Mouse (Mus musculus) limb, embryonic 15.5 days (tissue): ENCODE measurements at regions not wholly inside any gene's neighbourhood (a gene's known extent, or its start where the extent isn't known, plus 50 kb on each side); places are given as distances from the start of the nearest gene placed in this dataset.

Source experiments
- ATAC-seq: fragments of 200-750 bp; cut with Nextera tagmentation; 2 replicates; pipeline ENCODE4 v1.8.0; 2017; ENCODE audit warnings: low read depth, moderate TSS enrichment; ENCODE audit not compliant: insufficient number of reproducible peaks, low FRiP score, low TSS enrichment
- H3K27ac ChIP-seq: fragments of 300-500 bp; sonication (generic); 2 replicates; pipeline ENCODE4 v1.5.1; 2015; ENCODE audit warnings: moderate library complexity, mild to moderate bottlenecking, inconsistent platforms
- H3K27me3 ChIP-seq: fragments of 300-500 bp; sonication (generic); 2 replicates; pipeline ENCODE4 v1.6.1; 2015; ENCODE audit warnings: inconsistent platforms
- H3K36me3 ChIP-seq: fragments of 300-500 bp; sonication (generic); 2 replicates; pipeline ENCODE4 v1.6.1; 2015; ENCODE audit warnings: inconsistent platforms
- H3K4me1 ChIP-seq: fragments of 300-500 bp; sonication (generic); 2 replicates; pipeline ENCODE4 v1.6.1; 2015; ENCODE audit warnings: inconsistent platforms
- H3K4me2 ChIP-seq: fragments of 300-500 bp; sonication (generic); 2 replicates; pipeline ENCODE4 v1.6.1; 2015; ENCODE audit warnings: mild to moderate bottlenecking, inconsistent platforms
- H3K4me3 ChIP-seq: fragments of 300-500 bp; sonication (generic); 2 replicates; pipeline ENCODE4 v1.5.1; 2015; ENCODE audit warnings: mild to moderate bottlenecking, inconsistent platforms
- H3K9ac ChIP-seq: fragments of 300-500 bp; sonication (generic); 2 replicates; pipeline ENCODE4 v1.6.1; 2015; ENCODE audit warnings: inconsistent platforms
- H3K9me3 ChIP-seq: fragments of 300-500 bp; sonication (generic); 2 replicates; pipeline ENCODE4 v1.6.1; 2016; ENCODE audit warnings: inconsistent platforms
- WGBS: fragments of 180-500 bp; shearing (Covaris S2); methylation state at CpG from one replicate; pipeline ENCODE4 v1.1.7; 2015; 5-methylcytosine and 5-hydroxymethylcytosine counted together

DNA sequence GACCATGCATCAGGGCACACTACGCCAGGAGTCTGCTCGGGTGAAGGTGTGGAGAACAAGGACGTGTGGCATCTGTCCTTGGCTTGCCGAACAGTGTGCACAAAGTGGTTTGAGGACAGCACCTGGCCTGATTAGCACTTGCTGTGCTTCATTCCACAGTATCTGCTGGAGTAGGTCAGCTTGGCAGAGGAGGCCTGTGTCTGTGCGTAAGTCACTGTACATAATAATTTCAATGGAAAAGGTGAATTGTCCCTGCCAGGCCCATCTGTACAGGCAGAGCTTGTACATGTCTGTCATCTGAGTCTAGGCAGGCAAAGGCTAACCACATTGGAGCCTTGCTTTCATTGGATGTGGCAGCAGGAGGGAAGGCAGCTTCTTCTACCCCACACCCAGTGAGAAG lies 979.5 kb upstream of the Car8 start:
- Histone ChIP-seq H3K4me3 (no peak overlapping the region), H3K36me3 (no peaks in the 10 kb centered on the region), H3K27ac (no peak overlapping the region), H3K4me2 (no peak overlapping the region), H3K4me1 (no peaks in the 10 kb centered on the region), H3K27me3 (no peaks in the 10 kb centered on the region), H3K9me3 (no peaks in the 10 kb centered on the region), H3K9ac (no peak overlapping the region)
- ATAC-seq = no peak
- WGBS = 83% methylated on average over 5 of the region's 5 CpGs

DNA sequence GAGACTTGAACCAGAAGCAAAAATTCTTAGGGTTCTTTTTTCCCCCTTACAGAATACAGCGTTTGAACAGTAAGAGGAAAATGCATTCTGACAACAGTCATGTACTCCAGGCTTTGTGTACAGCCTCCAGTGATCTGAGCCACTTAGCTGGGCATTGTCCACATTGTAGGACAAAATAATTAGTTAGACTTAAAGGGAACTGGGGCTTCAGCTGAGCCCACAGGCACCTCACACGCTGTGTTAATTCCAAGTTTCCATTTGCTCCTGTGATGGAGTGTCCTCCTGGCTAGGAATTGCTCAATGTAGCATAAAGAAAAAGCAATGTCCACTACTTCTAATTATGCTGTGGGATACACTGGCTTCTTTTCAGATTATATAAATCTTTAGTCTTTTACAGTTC lies 969.8 kb upstream of the Car8 start:
- Histone ChIP-seq H3K4me2 (no peak overlapping the region), H3K4me3 (no peak overlapping the region), H3K9me3 (no peaks in the 10 kb centered on the region), H3K27me3 (no peaks in the 10 kb centered on the region), H3K4me1 (no peaks in the 10 kb centered on the region), H3K9ac (no peak overlapping the region), H3K36me3 (no peaks in the 10 kb centered on the region), H3K27ac (no peak overlapping the region)
- ATAC-seq = no peak
- WGBS = 73% methylated on average over 2 of the region's 2 CpGs

DNA sequence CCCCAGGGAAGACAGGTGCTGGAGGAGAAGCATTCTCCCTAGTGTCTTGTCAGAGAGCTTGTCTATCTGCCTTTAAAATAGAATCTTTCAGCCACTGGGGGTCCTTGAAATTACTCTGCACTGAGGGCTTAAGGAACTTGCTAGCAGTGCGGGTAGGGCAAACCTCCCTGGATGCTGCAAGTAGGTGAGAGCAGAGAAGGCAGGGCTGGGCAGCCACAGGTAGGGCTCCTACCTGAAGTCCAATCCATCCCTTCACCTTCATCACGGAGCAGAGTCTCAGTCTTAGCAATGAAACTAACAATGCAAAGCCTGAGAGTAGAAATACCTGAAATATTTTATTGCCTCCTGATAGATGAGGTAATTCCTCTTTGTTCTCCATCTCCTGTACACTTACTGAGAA lies 961.2 kb upstream of the Car8 start:
- no peaks in the 10 kb centered on the region for H3K9me3 ChIP-seq
- ATAC-seq = no peak
- H3K9ac ChIP-seq = no peak overlapping the region
- H3K27ac ChIP-seq = no peak overlapping the region
- no peak overlapping the region for H3K4me3 ChIP-seq
- WGBS = 56% methylated on average over 2 of the region's 2 CpGs
- H3K27me3 ChIP-seq = no peaks in the 10 kb centered on the region
- no peak overlapping the region for H3K4me2 ChIP-seq
- no peaks in the 10 kb centered on the region for H3K36me3 ChIP-seq
- H3K4me1 ChIP-seq = no peaks in the 10 kb centered on the region

- no peak overlapping the region for H3K4me3 ChIP-seq
- no peak for ATAC-seq
- no peaks in the 10 kb centered on the region for H3K4me1 ChIP-seq
- 60% methylated on average over 4 of the region's 4 CpGs for WGBS
- no peaks in the 10 kb centered on the region for H3K36me3 ChIP-seq
- H3K9ac ChIP-seq = no peak overlapping the region
- H3K27me3 ChIP-seq = no peaks in the 10 kb centered on the region
- no peaks in the 10 kb centered on the region for H3K9me3 ChIP-seq
- H3K27ac ChIP-seq = no peak overlapping the region
- no peak overlapping the region for H3K4me2 ChIP-seq
Measured at GRCm38 (mm10) chr4:9196435-9196834, 957.6 kb upstream of the Car8 start.

DNA sequence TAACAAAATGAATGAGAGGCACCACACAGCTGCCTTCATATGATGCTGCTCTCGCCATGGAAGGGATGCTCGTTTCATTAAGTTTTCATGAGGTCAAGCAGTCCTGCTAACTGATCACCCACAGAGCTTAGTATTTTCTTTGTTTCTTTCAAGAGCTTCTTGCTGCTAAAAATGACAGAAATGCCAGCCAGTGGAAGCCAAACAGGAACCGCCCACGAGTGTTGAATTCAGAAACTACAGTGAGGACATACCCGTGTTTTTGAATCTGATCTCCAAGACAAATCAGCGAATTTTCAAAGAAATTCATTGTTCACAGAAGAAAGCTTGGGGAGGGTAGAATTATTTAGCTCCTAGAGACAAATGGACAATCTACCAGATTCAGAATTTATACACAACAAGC lies 954.3 kb upstream of the Car8 start:
- H3K9me3 ChIP-seq = no peaks in the 10 kb centered on the region
- no peaks in the 10 kb centered on the region for H3K36me3 ChIP-seq
- H3K9ac ChIP-seq = no peak overlapping the region
- ATAC-seq = no peak
- H3K4me3 ChIP-seq = no peak overlapping the region
- H3K4me1 ChIP-seq = no peaks in the 10 kb centered on the region
- no peak overlapping the region for H3K4me2 ChIP-seq
- H3K27ac ChIP-seq = no peak overlapping the region
- H3K27me3 ChIP-seq = no peaks in the 10 kb centered on the region
- WGBS = 66% methylated on average over 6 of the region's 6 CpGs

- H3K9ac ChIP-seq = no peak overlapping the region
- 35% methylated on average over 14 of the region's 14 CpGs for WGBS
- H3K27ac ChIP-seq = no peak overlapping the region
- H3K27me3 ChIP-seq = no peaks in the 10 kb centered on the region
- H3K36me3 ChIP-seq = no peaks in the 10 kb centered on the region
- peaks cover 7% of the 10 kb centered on the region; the same call in 1 of the 2 replicates for H3K4me1 ChIP-seq
- no peak overlapping the region for H3K4me3 ChIP-seq
- H3K4me2 ChIP-seq = peak overlapping the region; percentile 28; the same call in 1 of the 2 replicates
- ATAC-seq = no peak
- H3K9me3 ChIP-seq = no peaks in the 10 kb centered on the region
Measured at GRCm38 (mm10) chr4:9185156-9185875, 946.5 kb upstream of the Car8 start.

- Histone ChIP-seq H3K27ac (no peak overlapping the region), H3K27me3 (no peaks in the 10 kb centered on the region), H3K9ac (no peak overlapping the region), H3K4me3 (no peak overlapping the region), H3K4me1 (peaks cover 7% of the 10 kb centered on the region; the same call in 1 of the 2 replicates), H3K4me2 (peak overlapping the region; percentile 28), H3K36me3 (no peaks in the 10 kb centered on the region), H3K9me3 (no peaks in the 10 kb centered on the region)
- 3% methylated on average over 12 of the region's 12 CpGs for WGBS
- ATAC-seq = no peak
Measured at GRCm38 (mm10) chr4:9184451-9185121, 945.7 kb upstream of the Car8 start.

DNA sequence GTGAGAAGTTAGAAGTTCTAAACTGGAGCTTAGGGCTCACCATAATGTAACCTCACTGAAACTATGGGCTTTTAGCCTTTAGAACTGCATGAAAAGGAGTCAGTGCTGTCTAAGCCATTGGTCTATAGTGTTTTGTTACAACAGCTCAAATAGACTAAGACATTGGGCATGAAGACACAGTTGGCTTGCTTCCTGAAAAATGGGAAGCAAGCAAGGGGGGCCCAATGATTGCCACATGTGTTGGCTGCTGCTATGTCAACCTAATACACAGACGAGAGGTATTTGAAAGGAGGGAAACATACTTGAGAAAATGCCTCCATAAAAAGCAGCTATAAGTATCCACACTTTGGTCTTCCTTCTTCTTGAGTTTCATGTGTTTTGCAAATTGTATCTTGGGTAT lies 935.5 kb upstream of the Car8 start:
- Histone ChIP-seq H3K4me2 (no peak overlapping the region), H3K9me3 (no peaks in the 10 kb centered on the region), H3K27ac (no peak overlapping the region), H3K36me3 (no peaks in the 10 kb centered on the region), H3K9ac (no peak overlapping the region), H3K27me3 (no peaks in the 10 kb centered on the region), H3K4me1 (no peaks in the 10 kb centered on the region), H3K4me3 (no peak overlapping the region)
- WGBS = 29% methylated on average over 1 of the region's 1 CpGs
- ATAC-seq = no peak

DNA sequence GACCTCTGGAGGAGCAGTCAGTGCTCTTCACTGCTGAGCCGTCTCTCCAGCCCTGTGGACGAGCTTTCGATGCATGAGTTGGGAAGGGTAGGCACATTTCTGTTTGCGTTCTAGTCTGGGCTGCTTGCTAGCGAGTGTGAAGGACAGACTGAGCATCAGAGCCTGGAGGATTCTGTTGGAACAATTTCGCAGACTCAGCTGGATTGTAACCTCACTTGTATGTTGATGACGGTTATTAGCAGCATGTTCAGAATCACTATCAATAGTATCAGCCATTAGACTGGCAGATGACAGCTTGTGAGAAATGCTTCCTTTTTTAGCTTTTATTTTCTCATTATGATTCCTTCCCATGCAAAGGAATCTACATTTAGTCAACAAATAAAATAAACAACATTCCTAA lies 923.5 kb upstream of the Car8 start:
- no peak overlapping the region for H3K4me3 ChIP-seq
- H3K27me3 ChIP-seq = no peaks in the 10 kb centered on the region
- H3K27ac ChIP-seq = no peak overlapping the region
- no peak for ATAC-seq
- H3K9me3 ChIP-seq = no peaks in the 10 kb centered on the region
- H3K36me3 ChIP-seq = no peaks in the 10 kb centered on the region
- H3K9ac ChIP-seq = no peak overlapping the region
- WGBS = 85% methylated on average over 7 of the region's 7 CpGs
- no peak overlapping the region for H3K4me2 ChIP-seq
- no peaks in the 10 kb centered on the region for H3K4me1 ChIP-seq

DNA sequence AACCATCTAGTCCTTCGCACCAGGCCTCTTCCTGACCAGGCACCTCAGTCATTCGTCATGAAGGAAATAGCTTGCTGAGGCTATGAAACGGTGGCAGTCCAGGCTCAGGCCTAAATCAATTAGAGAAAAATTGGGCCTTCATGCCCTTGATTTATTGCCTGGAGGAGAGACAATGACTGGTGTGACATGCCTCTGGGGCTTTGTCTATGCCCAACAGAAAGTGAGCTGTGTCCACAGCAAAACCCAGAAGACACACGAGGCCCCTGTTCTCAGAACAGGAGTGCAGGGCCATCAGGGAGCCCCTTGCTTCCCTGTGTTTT lies 922.9 kb upstream of the Car8 start:
- Histone ChIP-seq H3K27me3 (no peaks in the 10 kb centered on the region), H3K27ac (no peak overlapping the region), H3K36me3 (no peaks in the 10 kb centered on the region), H3K9ac (no peak overlapping the region), H3K4me3 (no peak overlapping the region), H3K9me3 (no peaks in the 10 kb centered on the region), H3K4me2 (no peak overlapping the region), H3K4me1 (no peaks in the 10 kb centered on the region)
- no peak for ATAC-seq
- WGBS = 36% methylated on average over 4 of the region's 4 CpGs

DNA sequence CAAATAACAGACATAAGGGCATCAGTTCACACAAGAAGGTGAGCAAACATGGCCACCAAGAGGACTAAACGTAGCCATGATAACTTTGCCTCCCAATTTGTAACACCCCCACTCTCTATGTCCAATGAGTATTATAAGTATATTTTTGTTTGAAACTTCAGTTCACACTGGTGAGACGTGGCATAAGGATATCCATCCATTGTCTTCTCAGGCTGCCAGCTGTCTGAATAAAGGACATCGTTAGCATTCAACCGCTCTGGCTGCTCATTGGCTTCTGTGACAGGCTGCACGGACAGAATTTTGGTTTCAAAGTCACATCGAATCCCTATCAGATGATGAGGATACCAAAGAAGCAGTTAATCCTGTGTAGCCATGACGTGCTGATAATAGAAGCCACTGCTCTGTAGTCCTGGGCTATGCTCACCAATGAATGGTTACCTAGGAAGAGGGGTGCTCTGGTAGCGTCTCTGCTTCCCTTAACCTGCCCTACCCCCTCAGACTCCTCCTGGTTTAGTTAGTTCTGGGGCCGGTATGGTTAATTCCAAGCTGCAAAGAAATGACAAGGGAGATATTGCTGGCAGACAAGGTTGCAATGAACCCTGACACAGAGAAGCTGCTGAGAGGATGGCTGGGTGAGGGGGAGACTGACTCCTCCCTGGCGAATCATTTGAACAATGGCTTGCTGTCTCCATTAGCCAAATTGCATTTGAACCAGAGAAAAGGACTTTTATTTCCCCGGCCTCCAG lies 922.4 kb upstream of the Car8 start:
- no peak overlapping the region for H3K4me3 ChIP-seq
- no peak overlapping the region for H3K27ac ChIP-seq
- no peak overlapping the region for H3K4me2 ChIP-seq
- H3K36me3 ChIP-seq = no peaks in the 10 kb centered on the region
- ATAC-seq = no peak
- H3K4me1 ChIP-seq = no peaks in the 10 kb centered on the region
- no peaks in the 10 kb centered on the region for H3K27me3 ChIP-seq
- 71% methylated on average over 11 of the region's 11 CpGs for WGBS
- no peak overlapping the region for H3K9ac ChIP-seq
- no peaks in the 10 kb centered on the region for H3K9me3 ChIP-seq

- H3K4me1 ChIP-seq = peaks cover 4% of the 10 kb centered on the region; the same call in 1 of the 2 replicates
- WGBS = 14% methylated on average over 5 of the region's 5 CpGs
- H3K27ac ChIP-seq = no peak overlapping the region
- H3K36me3 ChIP-seq = no peaks in the 10 kb centered on the region
- no peaks in the 10 kb centered on the region for H3K9me3 ChIP-seq
- no peaks in the 10 kb centered on the region for H3K27me3 ChIP-seq
- no peak overlapping the region for H3K9ac ChIP-seq
- ATAC-seq = no peak
- no peak overlapping the region for H3K4me2 ChIP-seq
- no peak overlapping the region for H3K4me3 ChIP-seq
Measured at GRCm38 (mm10) chr4:9147732-9148131, 908.9 kb upstream of the Car8 start.
